Mouse (Mus musculus): ENCODE measurements at regions not wholly inside any gene's neighbourhood (a gene's known extent, or its start where the extent isn't known, plus 50 kb on each side); places are given as distances from the start of the nearest gene placed in this dataset.

DNA sequence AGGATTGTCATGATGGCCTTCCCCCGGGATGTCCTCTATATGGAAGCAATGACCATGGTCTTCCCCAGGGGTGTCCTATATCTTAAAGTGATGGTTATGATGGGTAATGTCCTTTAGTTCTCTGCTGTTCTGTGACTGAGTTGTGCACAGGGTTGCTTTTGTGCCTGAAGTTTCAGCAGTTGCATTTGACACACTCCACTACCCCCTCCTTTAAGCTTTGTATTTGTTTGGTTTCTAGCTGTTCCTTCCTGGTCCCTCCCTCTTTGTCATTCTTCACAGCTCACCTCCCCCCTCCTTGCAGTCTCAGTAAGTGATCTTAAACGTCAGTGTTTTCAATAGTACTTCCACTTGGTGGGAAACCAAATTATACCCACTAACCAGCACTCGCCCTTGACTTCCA, 464.4 kb downstream of the Nedd1 start:
- TF ChIP-seq POLR2A (IDR thresholded peaks at IDR 0.05; ENCODE audit: borderline replicate concordance, insufficient read depth, low read length) (no peak), CTCF (IDR thresholded peaks at IDR 0.05; ENCODE audit: borderline replicate concordance, insufficient read depth, low read depth, low read length) (no peak)
